Mouse (Mus musculus): Measurements from ENCODE around the gene Slc25a23.

Gene Slc25a23

GRCm38 (mm10) chr17:57020960-57021359 lies 38.7 kb downstream of the Slc25a23 start:
- in situ Hi-C loops (cut with MboI, MseI) = no loop called here

- in situ Hi-C loops (cut with MboI, MseI) = no loop called here
Observed at GRCm38 (mm10) chr17:57019693-57020092, 40.0 kb downstream of the Slc25a23 start.

GRCm38 (mm10) chr17:57012245-57012795 lies 47.3 kb downstream of the Slc25a23 start:
- in situ Hi-C loops (cut with MboI, MseI) = no loop called here

GRCm38 (mm10) chr17:57011236-57012141 lies 48.2 kb downstream of the Slc25a23 start, which contains the start of the genes Gtf2f1 and Gm17949:
Gtf2f1 (minus strand) TSS chr17:57011288.
Gm17949 (plus strand) TSS chr17:57011469.
- in situ Hi-C loops (cut with MboI, MseI) = no loop called here

GRCm38 (mm10) chr17:57010911-57011235 lies 48.8 kb downstream of the Slc25a23 start:
- in situ Hi-C loops (cut with MboI, MseI) = no loop called here

- in situ Hi-C loops (cut with MboI, MseI) = no loop called here
Observed at GRCm38 (mm10) chr17:57007137-57007905, 52.3 kb downstream of the Slc25a23 start.

GRCm38 (mm10) chr17:57003994-57004393 lies 55.7 kb downstream of the Slc25a23 start:
- in situ Hi-C loops (cut with MboI, MseI) = no loop called here

- in situ Hi-C loops (cut with MboI, MseI) = no loop called here
Observed at GRCm38 (mm10) chr17:57001228-57001627, 58.4 kb downstream of the Slc25a23 start.

GRCm38 (mm10) chr17:56999968-57000609 lies 59.6 kb downstream of the Slc25a23 start, which contains the start of gene Pspn:
Pspn (minus strand) TSS chr17:57000018.
- in situ Hi-C loops (cut with MboI, MseI) = loop anchor here (5.0 to 10.0 kb wide), 2 partner anchors 337 to 695 kb away; partner anchors contain the start of genes Arrdc5 and Uhrf1

GRCm38 (mm10) chr17:56999414-56999813 lies 60.2 kb downstream of the Slc25a23 start:
- in situ Hi-C loops (cut with MboI, MseI) = loop anchor here (5.0 to 10.0 kb wide), 2 partner anchors 338 to 695 kb away; partner anchors contain the start of genes Arrdc5 and Uhrf1

GRCm38 (mm10) chr17:56997029-56997667 lies 62.5 kb downstream of the Slc25a23 start, which contains the start of gene Alkbh7:
Alkbh7 (plus strand) TSS chr17:56997339.
- in situ Hi-C loops (cut with MboI, MseI) = loop anchor here (5.0 to 10.0 kb wide), 2 partner anchors 340 to 692 kb away; partner anchors contain the start of genes Arrdc5 and Uhrf1

- in situ Hi-C loops (cut with MboI, MseI) = loop anchor here (5.0 to 10.0 kb wide), 2 partner anchors 341 to 692 kb away; partner anchors contain the start of genes Arrdc5 and Uhrf1
Observed at GRCm38 (mm10) chr17:56996506-56996905, 63.2 kb downstream of the Slc25a23 start.

GRCm38 (mm10) chr17:56995046-56995445 lies 64.6 kb downstream of the Slc25a23 start:
- in situ Hi-C loops (cut with MboI, MseI) = loop anchor here (5.0 to 10.0 kb wide), 2 partner anchors 342 to 690 kb away; partner anchors contain the start of genes Arrdc5 and Uhrf1

All from T-helper 1 cell (primary cell).